14 mouse cellular contexts compared by ENCODE assay signal in genomic region chr2:102154771-102155211, GRCm38 (mm10). TPM values are rescaled to one million over a fixed set of nuclear protein-coding genes. Genes with fewer than 3 reads are reported as not detected.
DNase-seq lines count a peak whose midpoint lies in the region; ATAC-seq and TF ChIP-seq lines count a peak whose summit lies in the region.
"Had no signal": no experiment of that assay in that cellular context is flagged by ENCODE, and none has a peak within 500 bp of the region (broad histone marks: within the 10 kb centered on the region; RNA-seq: fewer than 3 reads in every experiment).

No protein-coding gene starts in this region.

- DNase-seq in embryo, embryonic 10 days (ENCODE audit: low spot score): peak; percentile 12
- DNase-seq in embryo, embryonic 9.5 days (ENCODE audit: extremely low spot score): no peak
- DNase-seq in kidney, postnatal 0 days (ENCODE audit: low spot score): peak; percentile 84
- DNase-seq in spleen, postnatal 10 days (ENCODE audit: low spot score in 2 of 2): no peak
- DNase-seq in layer of hippocampus, postnatal 14 days (ENCODE audit: low spot score in 2 of 2): no peak
- DNase-seq: cerebellum, postnatal 36 days; gastrocnemius, postnatal 10 days; right cerebral cortex, postnatal 14 days had no signal

- H3K27me3 ChIP-seq in liver, embryonic 15.5 days: no peaks in the 10 kb centered on the region
- no peaks in the 10 kb centered on the region for H3K27me3 ChIP-seq in liver, embryonic 12.5 days (replicated peaks)
- H3K27me3 ChIP-seq in kidney, postnatal 0 days (ENCODE audit: insufficient read depth, low read length): no peaks in the 10 kb centered on the region
- H3K27me3 ChIP-seq: heart, embryonic 15.5 days; intestine, embryonic 15.5 days had no signal

- no peaks in the 10 kb centered on the region for H3K9me3 ChIP-seq in liver, embryonic 15.5 days (replicated peaks)
- no peaks in the 10 kb centered on the region for H3K9me3 ChIP-seq in liver, embryonic 12.5 days (replicated peaks)
- H3K9me3 ChIP-seq in kidney, postnatal 0 days (replicated peaks; ENCODE audit: low read length): no peaks in the 10 kb centered on the region
- H3K9me3 ChIP-seq: heart, embryonic 15.5 days; intestine, embryonic 15.5 days had no signal

- H3K36me3 ChIP-seq in liver, embryonic 15.5 days (replicated peaks): no peaks in the 10 kb centered on the region
- no peaks in the 10 kb centered on the region for H3K36me3 ChIP-seq in liver, embryonic 12.5 days
- no peaks in the 10 kb centered on the region for H3K36me3 ChIP-seq in kidney, postnatal 0 days (ENCODE audit: insufficient read depth, low read length)
- H3K36me3 ChIP-seq: heart, embryonic 15.5 days; intestine, embryonic 15.5 days had no signal

- H3K27ac ChIP-seq in liver, embryonic 15.5 days (replicated peaks): 0 out of 2 replicates have a peak overlapping the region, but pooled peaks have one; percentile 2
- no peak overlapping the region for H3K27ac ChIP-seq in liver, embryonic 12.5 days
- H3K27ac ChIP-seq in kidney, postnatal 0 days: peak overlapping the region; percentile 77
- H3K27ac ChIP-seq: heart, embryonic 15.5 days; intestine, embryonic 15.5 days had no signal

- peaks cover 28% of the 10 kb centered on the region for H3K4me1 ChIP-seq in liver, embryonic 15.5 days (replicated peaks)
- H3K4me1 ChIP-seq in liver, embryonic 12.5 days: peaks cover 14% of the 10 kb centered on the region
- peaks cover 51% of the 10 kb centered on the region for H3K4me1 ChIP-seq in kidney, postnatal 0 days (replicated peaks; ENCODE audit: insufficient read depth, low read length)

- H3K4me3 ChIP-seq in liver, embryonic 15.5 days (replicated peaks): no peak overlapping the region
- H3K4me3 ChIP-seq in liver, embryonic 12.5 days: no peak overlapping the region
- H3K4me3 ChIP-seq in kidney, postnatal 0 days (replicated peaks; ENCODE audit: low read depth, low read length): no peak overlapping the region
- H3K4me3 ChIP-seq: heart, embryonic 15.5 days; intestine, embryonic 15.5 days had no signal

- TF ChIP-seq CTCF in kidney, postnatal 0 days (IDR thresholded peaks at IDR 0.05; ENCODE audit: low read depth): no peak

- no peak overlapping the region for H3K4me2 ChIP-seq in liver, embryonic 15.5 days
- H3K4me2 ChIP-seq in liver, embryonic 12.5 days: no peak overlapping the region
- peak overlapping the region; percentile 26 for H3K4me2 ChIP-seq in kidney, postnatal 0 days (ENCODE audit: low read length)
- H3K4me2 ChIP-seq: heart, embryonic 15.5 days; intestine, embryonic 15.5 days; midbrain, embryonic 11.5 days had no signal

- no peak for ATAC-seq in liver, embryonic 15.5 days (ENCODE audit: insufficient read depth)
- no peak for ATAC-seq in liver, embryonic 12.5 days
- ATAC-seq in kidney, postnatal 0 days (replicated peaks; ENCODE audit: low FRiP score, low read depth): 0 out of 2 replicates have a peak, but pooled peaks have one; percentile 15
- peak; percentile 72 for ATAC-seq in megakaryocyte progenitor cell, adult 5-6 weeks (replicated peaks; ENCODE audit: poor library complexity)

- H3K9ac ChIP-seq in liver, embryonic 15.5 days: no peak overlapping the region
- no peak overlapping the region for H3K9ac ChIP-seq in liver, embryonic 12.5 days
- no peak overlapping the region for H3K9ac ChIP-seq in kidney, postnatal 0 days (ENCODE audit: low read depth, low read length)
- H3K9ac ChIP-seq: heart, embryonic 15.5 days; intestine, embryonic 15.5 days had no signal

- WGBS in liver, embryonic 15.5 days (ENCODE audit: insufficient replicate concordance): 31% methylated on average over 6 of the region's 6 CpGs
- 50% methylated on average over 6 of the region's 6 CpGs for WGBS in liver, embryonic 12.5 days (ENCODE audit: insufficient replicate concordance)
- WGBS in kidney, postnatal 0 days: 25% methylated on average over 6 of the region's 6 CpGs

RNA-seq across cellular contexts. Expression of gene Ldlrad3, which starts 31.4 kb away (rescaled TPM):
- polyA plus RNA-seq in liver, embryonic 15.5 days (2015; fragmentation: Nextera tagmentation; extraction: Ambion mirVana): 4.8 and 5.7 TPM in 2 replicates
- 7.6 and 8.2 TPM in 2 replicates for polyA plus RNA-seq in liver, embryonic 12.5 days (2016; fragmentation: Nextera tagmentation; extraction: Ambion mirVana)
- 20.4 and 23.3 TPM in 2 replicates for polyA plus RNA-seq in kidney, postnatal 0 days (2015; fragmentation: Nextera tagmentation; extraction: Ambion mirVana)
- total RNA-seq in megakaryocyte progenitor cell, adult 5-6 weeks (2015): 26.4 and 27.0 TPM in 2 replicates
- total RNA-seq in megakaryocyte progenitor cell, adult 5-6 weeks (2017): 20.7 and 21.0 TPM in 2 replicates
- 10 to 100 TPM; 10.5 to 12.2 TPM for total RNA-seq in layer of hippocampus, postnatal 14 days (2021)

Comparison
In these comparisons a context has a peak if more than half of its experiments do, and no peak if none do; other contexts are left out.
1. DNase-seq: peak in embryo, embryonic 10 days (single experiment) and kidney, postnatal 0 days (single experiment); none in embryo, embryonic 9.5 days (single experiment), spleen, postnatal 10 days (0 of 2) and layer of hippocampus, postnatal 14 days (0 of 2).
2. ATAC-seq: peak in kidney, postnatal 0 days (single experiment) and megakaryocyte progenitor cell, adult 5-6 weeks (single experiment); none in liver, embryonic 15.5 days (single experiment) and liver, embryonic 12.5 days (single experiment).